Mouse (Mus musculus) embryonic facial prominence, embryonic 13.5 days (tissue): ENCODE measurements around the gene Gm6993. TPM values are rescaled to one million over a fixed set of nuclear protein-coding genes. Genes with fewer than 3 reads are reported as not detected.

Source experiments
- polyA plus RNA-seq: library from polyadenylated mRNA; unstranded; fragments of >200 nt; fragmentation: Nextera tagmentation; extraction: Ambion mirVana; gene quantifications from 2 replicates; pipeline ENCODE4 v1.2.1, GENCODE M21; 2015

Gene Gm6993
- polyA plus RNA-seq, 1 experiment from 2014 or later = not detected

Other genes starting within 250 kb of the Gm6993 start
- 0.34 and 0.76 TPM in 2 replicates for gene Fam110c, start 166.9 kb upstream of the Gm6993 start, polyA plus RNA-seq
- 61.9 and 85.0 TPM in 2 replicates for gene Lamb1, start 24.5 kb downstream of the Gm6993 start, polyA plus RNA-seq
- 138 and 142 TPM in 2 replicates for gene Dld, start 110.7 kb downstream of the Gm6993 start, polyA plus RNA-seq
- gene Slc26a3, start 150.1 kb downstream of the Gm6993 start, polyA plus RNA-seq = not detected in 2 replicates